Mouse (Mus musculus): ENCODE measurements at regions not wholly inside any gene's neighbourhood (a gene's known extent, or its start where the extent isn't known, plus 50 kb on each side); places are given as distances from the start of the nearest gene placed in this dataset.

DNA sequence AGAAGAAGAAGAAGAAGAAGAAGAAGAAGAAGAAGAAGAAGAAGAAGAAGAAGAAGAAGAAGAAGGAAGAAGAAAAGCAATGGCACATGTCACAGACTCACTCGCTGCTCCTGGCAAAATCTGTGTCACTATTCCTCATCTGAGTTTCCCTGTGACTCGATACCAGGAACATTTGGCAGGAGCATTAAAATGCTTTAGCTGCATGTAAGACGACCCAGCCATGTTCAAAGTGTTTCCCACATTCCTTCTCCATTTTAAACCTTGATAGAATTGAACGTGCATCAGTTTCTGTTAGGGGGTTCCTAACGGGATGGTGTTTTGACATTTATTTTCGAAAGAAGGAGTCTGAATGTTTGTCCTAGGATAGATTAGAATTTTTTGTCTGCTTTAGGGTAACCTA, 51.2 kb upstream of the Pja2 start:
- no peak for DNase-seq

DNA sequence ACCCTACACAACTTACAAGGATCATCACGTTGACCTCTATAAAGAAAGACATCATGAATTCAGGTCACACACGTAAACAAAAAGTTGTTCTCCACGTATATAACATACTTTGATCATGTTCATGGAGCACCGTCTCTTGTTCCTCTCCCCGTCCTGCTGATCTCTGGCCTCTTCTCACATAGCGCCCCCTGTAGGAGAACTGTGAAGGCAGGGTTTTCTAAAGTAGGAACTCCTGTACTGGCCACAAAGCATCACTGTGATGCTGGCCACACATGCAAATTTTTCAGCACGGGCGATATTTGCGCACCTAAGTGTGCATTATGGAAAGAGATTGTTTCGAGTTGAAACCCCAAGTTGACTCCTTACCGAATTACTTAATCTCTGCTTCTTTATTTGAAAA, 51.9 kb upstream of the Pja2 start:
- no peak for DNase-seq

DNA sequence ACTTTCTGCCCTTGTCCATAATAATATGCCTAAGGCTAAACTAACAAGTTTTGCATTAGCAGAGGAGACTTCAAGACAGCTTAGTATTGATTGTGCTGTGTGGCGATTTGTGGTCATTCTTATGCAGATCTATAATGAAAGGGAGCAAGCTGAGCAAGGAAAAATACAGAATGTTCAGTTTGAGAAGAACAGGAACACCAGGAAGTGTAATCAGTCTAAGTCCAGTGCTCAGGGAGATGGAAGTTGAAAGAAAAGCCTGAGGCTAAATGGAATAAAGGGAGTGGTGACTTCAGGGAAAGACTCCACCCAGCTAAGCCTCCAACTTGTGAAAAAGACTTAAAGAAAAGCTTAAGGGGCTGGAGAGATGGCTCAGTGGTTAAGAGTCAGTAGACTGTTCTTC, 58.6 kb upstream of the Pja2 start:
- DNase-seq = no peak

DNA sequence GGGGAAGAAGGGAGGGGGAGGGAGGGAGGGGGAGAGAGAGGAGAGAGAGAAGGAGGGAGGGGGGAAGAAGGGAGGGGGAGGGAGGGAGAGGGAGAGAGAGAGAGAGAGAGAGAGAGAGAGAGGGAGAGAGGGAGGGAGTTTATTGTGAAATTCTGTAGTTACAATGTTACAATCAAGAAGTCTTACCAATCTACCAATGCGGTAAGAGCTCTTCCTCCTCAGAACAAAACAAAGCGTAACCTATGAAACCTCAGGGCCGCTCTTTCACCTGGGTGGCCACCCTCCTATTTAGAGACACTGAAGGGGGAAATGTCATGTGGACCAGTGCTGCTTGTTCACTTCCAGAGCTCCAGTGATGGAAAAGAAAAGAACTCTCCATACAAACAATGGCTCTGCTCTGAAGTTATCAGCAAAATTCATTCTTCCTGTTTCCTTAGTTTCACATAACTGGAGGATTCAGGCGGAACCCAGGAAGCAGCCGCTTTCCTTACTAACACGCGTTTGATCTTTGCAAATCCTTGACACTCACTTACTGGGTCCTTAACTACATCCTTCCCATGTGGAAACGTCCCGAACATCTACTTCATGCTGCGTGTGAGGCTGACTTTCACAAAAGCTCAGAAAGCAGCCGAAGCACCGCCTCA, 65.7 kb upstream of the Pja2 start:
- DNase-seq = no peak

DNA sequence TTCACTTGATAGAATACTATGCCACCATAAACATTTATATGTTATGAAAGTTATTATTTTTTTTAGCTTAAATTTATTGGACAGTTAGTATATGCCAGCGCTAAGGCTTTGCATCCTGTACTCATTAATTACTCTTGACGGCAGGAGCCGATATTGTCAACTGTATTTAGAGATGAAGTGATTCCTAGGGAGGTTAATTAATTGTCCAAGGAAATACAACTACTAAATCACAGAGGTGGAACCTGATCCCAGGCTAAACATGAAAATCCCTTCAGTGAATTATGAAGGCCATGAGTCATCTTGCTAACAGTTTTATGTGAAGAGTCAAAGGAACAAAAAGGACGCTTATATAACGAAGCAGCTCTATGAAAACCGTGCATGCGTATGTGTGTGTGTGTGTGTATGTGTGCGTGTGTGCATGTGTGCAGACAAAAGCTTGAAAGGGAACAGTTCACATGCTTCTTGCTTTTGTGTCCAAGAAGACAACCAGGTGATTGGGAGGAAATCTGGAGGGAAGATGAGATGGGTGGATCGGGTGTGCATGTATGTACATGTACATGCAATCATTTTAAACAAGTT, 66.5 kb upstream of the Pja2 start:
- DNase-seq = no peak

DNA sequence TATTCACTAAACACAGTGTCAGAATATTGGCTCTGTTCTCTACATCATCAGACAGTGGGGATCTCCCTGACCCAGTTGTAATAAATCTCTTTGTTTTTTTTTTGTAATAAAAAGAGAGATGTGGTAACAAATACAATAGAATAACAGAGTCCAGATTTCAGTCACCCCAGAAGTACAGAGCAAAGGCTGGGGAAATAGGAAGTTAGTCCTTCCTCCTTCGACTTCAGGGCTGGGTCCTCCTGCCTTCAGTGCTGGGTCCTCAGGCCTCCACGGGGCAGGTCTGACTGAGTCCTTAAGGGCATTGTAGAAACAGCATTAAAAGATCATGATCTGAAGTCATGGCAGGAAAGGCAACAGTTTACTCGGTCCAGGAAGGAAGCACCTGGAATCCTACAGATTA, 67.0 kb upstream of the Pja2 start:
- DNase-seq = no peak

DNA sequence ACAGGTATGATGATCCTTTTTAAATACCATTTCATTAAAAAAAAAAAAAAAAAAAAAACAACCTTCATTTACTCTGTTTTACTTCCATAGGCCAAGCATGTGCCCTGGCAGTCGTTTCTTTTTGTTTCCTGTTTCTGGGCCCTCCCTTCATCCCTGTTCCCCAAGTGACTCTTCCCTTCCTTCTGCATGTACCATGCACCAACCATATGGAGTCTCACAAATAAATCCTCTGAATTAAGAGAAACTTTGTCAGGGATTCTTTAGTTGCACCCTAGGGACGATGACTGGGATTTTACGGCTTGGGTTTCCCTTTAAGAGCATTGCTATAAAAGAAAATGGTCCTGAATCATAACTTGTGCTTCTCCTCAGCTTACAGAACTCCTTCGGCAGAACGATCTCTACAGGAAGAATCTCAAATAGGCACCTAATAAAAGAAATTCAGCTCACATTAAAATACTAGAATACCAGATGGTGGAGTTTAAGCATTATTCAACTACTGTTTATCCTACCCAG, 75.1 kb upstream of the Pja2 start:
- peak; percentile 9 for DNase-seq

DNA sequence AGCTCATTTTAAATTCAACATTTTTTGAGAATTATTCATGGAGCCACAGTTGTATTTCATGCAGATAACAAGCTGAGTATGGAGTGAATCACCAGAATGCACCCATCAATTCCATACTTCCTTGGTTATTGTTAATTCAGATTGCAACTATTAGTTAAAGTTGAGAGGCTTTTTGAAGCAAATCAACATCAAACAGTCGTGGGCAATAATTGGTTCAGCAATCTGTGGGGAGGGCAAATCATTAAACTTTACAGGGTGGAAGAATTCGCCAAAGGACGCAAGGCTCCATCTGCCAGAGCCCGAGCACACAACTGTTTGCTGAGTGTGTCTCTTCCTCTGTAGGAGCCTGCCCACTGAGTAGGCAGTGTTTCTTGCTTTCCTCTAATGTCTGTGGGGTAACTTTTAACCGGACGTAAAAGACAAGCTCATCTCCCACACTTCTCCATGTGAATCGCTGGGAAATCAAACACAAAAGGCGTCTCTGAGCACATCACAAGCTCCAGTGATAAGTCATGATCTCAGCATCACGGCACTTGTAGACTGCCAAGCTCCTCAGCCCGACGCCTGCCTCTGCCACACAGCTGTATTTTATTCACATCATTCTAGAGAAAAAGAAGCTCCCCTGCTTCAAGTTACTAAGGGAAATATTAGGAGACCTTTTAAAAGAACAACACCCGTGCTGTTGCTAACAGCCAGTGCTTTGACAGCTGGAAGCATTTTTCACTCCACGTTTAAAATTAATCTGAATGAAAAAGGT, 75.7 kb upstream of the Pja2 start:
- DNase-seq = peak; percentile 56

DNA sequence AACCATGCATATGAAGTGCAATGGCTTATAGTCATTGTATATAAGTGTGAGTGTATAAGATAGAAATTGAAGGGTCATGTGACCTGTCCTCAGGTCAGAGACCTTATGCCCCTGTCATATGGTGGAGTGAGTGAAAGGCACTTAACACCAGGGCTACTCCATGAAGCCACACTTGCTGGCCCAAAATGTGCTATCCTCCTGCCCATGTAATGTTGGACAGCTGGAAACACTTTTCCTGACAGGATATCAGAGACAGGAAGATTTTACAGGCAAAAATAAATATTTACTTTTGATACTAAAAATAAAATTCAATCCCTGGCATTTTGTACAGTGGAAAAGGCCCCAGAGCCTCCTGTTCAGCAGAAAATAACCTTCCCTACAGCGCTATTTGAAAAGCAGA, 94.1 kb upstream of the Pja2 start:
- DNase-seq = no peak

DNA sequence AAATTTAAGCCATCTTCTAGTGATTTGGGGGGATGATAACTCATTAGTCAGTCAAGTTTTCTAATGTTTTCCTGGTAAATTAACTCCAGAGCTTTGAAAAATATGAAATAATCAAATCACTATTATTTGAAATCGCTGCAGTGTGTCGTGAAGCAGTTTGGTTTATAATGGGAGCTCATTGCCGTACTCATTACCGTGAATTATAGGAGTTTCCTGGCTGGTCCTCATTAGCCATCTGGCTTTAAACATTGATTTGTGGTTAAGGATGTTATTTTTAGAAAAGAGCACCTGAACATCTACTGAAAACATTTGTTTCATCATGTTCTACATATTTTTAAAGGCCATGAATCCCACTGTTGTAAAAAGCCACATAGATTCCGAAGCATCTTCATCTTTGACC, 94.8 kb upstream of the Pja2 start:
- no peak for DNase-seq

DNA sequence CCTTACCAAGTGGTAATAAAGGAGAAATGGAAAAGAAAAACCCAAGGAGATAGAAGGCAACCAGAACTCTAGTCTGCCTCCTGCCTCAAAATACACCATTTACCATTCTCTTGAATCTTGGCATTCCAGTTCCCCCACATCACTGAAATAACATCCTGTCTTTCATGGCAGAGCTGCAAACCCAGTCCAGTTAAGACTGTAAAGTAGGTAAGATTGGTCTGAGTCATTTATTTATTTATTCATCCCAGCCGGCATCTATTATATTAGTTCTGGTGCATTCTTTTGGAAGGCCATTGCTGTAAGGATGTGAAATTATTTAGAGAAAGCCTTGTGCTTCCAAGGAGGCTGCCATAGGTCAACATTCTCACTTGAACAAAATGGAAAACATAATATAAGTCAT, 107.9 kb upstream of the Pja2 start:
- no peak for DNase-seq

DNA sequence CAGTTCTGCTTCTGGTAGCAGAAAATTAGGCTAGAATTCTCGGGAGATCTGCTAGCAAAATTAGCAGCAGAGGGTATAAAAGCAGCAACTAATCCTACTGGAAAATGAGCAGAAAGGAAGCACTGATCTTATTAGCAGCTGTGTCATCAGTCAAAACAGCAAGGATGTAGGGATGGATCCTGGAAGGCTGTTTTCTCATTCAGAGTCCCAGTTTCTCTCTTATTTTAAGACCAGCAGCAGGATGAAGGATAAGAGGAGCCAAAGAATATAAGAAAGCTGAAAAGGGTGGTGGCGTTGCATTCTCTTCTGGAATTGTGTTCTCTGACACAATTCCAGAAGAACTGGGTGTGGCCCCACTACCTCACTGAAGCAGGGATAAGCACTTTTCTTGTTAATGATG, 123.0 kb upstream of the Pja2 start:
- DNase-seq = no peak

DNA sequence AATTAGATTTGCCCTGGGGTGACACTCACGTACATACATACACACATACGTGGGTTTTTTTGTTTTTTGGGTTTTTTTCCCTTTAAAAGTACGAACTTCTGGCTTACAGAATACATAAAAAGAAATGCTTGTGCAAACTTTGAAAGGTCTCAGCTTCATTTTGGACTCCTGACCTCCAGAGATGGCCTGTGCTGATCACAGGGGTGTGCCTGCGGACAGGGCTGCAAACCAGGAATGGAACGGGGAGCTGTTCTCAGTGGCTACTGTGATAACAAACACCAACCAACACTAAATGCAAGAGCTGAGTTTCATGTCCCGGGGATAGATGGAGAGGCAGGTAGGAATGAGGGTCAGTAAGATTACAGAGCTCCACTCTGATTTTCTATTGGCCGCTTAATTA, 134.3 kb upstream of the Man2a1 start:
- DNase-seq = no peak

DNA sequence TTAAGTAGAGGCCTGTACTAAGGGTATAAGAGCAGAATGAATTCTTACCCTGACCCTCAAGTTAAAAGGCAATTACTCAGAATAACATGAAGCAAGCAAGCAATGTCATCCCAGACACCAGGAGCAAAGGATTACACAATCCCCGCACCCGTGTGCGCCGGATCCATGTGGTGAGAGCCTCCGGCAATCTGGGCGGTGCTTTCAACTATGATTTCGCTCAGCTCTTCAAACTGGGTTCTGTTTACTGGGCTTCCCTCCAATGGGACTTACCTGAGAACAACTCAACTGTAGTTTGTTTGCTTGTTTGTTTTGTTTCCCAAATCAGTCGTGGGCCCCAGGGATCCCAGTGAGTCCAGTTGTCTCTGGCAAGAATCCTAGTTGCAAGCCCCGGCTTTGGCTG, 133.8 kb upstream of the Man2a1 start:
- DNase-seq = no peak

DNA sequence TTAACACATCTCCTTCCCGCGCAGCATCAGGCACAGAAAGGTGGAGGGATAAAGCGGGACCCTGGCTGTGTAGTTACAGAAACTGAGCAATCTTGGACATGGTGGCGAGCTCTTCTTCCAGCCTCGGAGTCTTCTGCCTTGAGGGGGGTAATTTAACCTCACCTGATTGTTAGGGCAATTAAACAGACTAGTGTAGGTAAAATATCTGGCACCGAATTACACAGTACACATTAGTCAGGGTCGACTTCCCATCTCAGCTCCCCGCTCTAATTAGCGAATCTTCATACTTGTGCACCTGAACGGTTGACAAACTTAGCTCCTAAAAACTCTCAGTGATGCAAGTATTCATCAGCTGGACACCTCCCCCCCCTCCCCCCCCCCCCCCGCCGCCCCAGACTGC, 133.2 kb upstream of the Man2a1 start:
- DNase-seq = no peak

DNA sequence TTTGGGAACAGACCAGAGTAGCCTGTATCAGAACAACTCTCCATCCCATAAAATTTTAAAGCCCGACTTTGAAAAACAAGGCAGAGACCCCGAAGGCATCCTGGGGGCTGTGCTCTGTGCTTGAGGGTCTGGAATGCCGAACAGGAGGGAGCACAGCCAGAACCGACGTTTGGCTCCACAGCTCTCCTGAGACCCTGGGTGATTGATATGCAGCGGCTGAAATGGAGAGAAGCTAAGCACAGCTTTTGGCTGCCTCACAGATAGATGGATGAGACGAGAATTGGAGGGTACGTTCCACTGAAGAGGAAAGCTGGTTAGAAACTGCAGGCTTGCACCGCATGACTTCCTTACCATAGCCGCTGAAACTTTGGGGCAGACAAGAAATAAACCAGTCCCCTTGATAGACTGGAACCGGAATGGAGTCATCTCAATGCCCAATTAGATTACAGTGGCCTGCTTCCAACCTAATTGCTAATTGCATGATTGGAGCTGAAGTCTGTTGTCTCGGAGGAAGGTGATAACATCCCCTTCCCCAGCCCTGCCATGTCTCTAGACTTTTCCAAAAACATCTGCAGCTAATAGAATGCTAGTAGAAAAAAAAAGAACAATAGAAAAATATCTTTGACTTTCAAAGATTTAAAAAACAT, 130.7 kb upstream of the Man2a1 start:
- no peak for DNase-seq

DNA sequence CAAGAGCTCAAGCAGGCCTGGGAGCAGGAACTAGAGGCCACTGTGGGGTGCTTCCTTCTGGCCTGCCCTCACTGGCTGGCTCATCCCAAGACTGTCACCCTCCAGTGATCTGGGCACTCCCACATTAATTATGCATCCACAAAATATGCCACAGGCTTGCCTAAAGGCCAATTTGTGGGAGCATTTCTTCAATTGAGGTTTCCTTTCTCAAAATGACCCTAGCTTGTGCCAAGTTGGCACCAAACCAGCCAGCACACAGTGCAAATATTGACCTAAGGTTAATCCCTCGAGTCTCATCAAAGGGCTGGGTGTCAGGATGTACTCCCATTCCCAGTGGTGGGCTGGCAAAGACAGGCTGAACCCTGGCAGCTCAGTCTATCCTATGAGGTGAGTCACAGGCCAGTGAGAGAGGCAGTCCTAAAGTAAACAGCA, 119.9 kb upstream of the Man2a1 start:
- no peak for DNase-seq

DNA sequence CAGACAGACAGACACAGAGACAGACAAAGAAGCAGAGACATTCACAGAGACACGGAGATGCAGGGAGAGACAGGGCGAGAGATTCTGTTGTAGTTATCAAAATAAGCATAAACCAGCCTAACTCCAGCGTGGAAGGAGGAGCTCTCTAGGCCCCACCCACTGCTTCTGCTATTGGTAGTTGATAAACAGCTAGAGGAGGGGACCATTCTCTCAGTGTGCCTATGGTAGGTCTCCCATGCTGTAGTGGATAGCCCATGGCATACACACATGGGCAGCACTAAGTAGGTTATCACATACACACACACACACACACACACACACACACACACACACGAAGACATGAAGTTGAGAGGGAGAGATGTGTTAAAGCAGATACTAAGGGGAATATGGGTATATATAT, 115.7 kb upstream of the Man2a1 start:
- DNase-seq = no peak

DNA sequence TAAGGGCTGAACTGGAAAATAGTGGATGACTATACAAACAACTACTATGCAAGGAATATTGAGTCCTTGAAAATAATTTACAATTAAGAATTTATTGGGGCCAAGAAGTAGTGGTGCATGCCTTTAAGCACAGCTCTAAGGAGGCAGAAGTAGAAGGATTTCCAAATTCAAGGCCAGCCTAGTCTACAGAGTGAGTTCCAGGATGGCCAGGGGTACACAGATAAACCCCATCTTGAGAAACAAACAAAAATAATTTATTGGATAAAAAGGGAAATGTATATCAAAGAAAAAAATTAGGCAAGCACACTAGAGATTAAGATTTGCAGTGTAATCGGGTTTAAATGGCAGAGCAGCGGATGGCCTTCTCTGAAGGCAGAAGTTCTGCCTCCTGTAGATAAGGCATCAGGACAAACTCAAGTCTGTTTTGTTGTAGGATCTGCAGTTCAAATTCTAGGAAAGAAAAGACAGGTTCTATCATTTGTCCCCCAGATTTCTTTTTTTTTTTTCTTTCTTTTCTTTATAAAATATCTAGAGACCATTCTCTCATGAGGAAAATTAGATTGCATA, 110.7 kb upstream of the Man2a1 start:
- no peak for DNase-seq

DNA sequence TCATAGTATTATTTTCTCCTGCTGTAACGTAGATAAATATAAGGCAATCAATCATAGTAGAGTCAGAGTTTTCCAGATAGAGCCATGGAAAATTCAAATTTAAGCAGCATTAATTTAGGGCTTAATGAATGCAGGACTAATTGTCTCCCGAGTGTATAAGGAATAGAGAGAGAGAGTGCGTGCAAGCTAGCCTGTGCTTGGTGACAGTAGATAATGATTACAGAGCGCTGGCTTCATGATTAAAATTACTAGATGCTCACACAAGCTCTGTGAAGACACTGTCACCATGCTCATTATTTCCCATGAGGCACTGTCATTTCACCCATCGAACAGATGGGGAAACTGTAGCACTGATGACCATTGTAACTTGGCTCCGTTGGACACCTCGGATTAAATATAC, 109.9 kb upstream of the Man2a1 start:
- DNase-seq = no peak

DNA sequence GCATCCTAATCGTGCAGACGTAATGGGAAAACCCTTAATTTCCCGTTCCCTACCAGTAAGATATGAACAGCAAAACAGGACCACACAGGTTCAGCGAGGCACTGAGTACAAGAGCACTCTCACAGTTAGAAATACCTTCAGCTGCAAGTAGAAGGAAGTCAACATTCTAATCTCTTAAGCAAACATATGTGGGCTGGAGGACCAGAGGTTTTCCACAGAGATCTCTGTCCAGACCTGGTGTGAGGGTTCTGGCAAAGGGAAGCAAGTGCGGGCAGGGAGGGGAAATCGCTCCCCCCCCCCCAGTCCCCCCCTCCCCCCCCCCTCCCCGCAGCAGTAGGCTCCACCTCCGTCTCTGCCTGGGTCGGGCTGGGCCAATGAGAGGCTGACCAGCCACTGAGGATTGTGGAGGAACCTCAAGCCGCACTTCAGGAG, 108.6 kb upstream of the Man2a1 start:
- no peak for DNase-seq

DNA sequence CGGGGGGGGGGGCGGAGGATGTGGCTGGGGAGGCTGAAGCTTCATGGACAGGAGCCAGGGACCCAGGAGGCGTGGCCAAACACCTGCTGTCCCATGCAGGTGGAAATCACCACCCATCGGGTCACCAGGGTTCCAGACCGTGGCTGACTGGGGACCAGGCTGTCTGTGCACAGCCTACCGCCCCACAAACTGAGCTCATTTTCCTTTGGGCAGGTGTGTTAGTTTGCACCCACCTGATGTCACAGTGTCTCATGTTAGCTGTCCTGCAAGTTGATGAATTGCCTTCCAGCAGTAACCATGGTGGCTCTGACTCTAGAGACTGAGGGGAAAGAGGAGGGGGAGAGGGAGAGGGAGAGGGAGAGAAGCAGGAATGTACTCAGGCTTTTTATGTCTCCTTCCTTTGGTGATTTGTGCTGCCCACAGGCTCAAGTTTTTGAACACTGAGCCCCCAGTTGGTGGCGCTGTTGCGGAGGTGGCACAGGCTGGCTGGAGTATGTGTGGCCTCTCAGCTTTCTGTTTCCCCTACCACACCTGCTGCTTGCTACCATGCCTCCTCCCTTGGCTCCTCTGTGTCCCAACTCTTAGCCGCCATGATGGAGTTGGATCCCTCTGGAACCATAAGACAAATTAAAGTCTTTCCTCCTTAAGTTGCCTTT, 107.8 kb upstream of the Man2a1 start:
- no peak for DNase-seq
